Mouse (Mus musculus) bone marrow macrophage, adult 2 months (primary cell): ENCODE measurements around the gene Abcc2.

ENCODE experiments used
- CTCF ChIP-seq: IDR thresholded peaks from 2 replicates; pipeline ENCODE4 v1.5.1; 2012; ENCODE audit warnings: low read depth, mild to moderate bottlenecking, low read length, moderate library complexity
- POLR2A ChIP-seq: IDR thresholded peaks from 2 replicates; pipeline ENCODE4 v1.6.1; 2012; ENCODE audit warnings: mild to moderate bottlenecking, low read depth, low read length, borderline replicate concordance

DNA sequence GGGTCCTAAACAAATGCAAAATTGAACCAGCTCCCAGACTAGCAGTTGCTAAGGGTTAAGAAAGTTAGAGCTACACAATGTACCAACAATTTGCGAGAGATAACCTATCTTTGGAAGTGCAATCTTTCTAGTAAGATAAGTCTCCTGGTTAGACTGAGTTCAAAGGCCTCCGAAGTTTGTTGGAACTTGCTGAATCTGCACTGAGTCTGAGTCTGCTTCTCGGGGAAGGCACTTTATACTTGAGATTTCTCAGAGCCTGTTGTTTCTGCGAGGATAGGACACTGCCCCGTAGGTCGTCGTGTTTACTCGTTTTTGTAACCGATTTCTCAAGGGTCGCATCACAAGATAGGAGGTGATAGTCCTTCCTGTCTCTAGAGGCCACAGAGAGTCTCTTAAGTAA is 6.6 kb upstream of the Abcc2 start:
- no peak for TF ChIP-seq POLR2A
- no peak for TF ChIP-seq CTCF
